Mouse (Mus musculus) MEL (cell line): Measurements from ENCODE around the gene Prr15l.

Experiments used
- MAX ChIP-seq: IDR thresholded peaks from 2 replicates; pipeline ENCODE4 v1.6.1; 2011; ENCODE audit warnings: low read length, improper control_type of control experiment
- ZC3H11A ChIP-seq: IDR thresholded peaks from 2 replicates; pipeline ENCODE4 v1.6.1; 2012; ENCODE audit warnings: low read depth, mild to moderate bottlenecking, inconsistent platforms, low read length, improper control_type of control experiment

GRCm38 (mm10) chr11:96910003-96910402 lies 17.9 kb upstream of the Prr15l start:
- TF ChIP-seq ZC3H11A (peak; percentile 61), MAX (no peak)
